Mouse (Mus musculus): Measurements from ENCODE around the gene Foxf2.

The Foxf2 gene

DNA sequence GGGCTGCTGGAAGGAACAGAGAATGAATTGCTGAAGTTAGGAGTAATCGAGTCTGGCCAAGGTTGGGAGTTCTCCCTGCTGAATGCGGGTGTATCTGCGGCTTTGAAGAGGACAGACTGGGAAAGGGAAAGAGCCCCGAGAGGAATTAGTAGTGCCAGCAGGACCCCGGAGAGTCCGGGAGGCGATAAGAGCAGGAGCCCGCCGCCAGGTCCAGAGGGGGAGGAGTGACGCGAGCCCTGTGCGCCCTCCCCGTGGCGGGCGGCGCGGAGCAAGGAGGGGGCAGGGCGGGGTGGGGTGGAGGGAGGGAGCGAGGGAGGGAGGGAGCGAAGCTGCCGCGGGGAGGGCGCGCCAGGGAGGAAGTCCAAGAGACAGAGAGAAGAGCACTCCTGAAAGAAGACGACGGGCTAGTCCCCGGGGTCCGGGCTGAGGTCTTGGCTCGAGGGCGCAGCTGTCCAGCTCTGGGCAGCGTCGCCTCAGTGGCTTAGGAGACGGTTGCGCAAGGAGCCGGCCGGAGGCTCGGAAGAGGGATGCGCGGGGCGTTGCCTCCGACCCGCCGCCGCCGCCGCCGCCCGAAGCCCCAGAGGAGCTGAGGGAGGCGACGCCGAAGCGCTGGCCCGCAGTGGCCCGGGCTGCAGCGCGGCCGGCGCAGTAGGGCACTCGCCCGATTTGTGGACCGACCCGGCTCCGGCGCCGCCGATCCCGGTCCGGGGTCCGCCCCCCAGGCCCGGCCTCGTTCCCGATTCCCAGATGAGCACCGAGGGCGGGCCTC, at the start of gene Foxf2:
Gene Foxf2, plus strand, starts transcription at position 484 of the 769 bp plus-strand sequence.
- no peak for ATAC-seq (ENCODE audit: insufficient number of reproducible peaks, low FRiP score, low TSS enrichment)

DNA sequence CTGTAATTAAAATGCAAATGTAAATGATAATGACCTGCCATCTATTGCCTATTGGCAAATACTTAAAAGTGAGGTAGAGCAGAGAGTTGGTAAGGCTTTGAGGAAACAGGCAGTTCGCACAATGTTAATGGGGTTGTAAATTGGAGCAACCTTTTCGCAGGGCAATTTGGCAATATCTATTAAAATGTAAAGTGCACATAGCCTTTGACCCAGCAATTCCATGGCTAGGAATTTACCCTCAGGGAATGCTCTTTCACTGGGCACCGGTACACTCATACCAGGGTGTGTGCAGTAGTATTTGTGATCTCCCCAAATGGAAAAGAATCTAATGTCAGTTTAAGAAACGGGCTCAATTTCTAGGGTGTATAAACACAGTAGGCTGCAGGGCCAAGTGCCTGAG, 48.9 kb upstream of the Foxf2 start:
- ATAC-seq (ENCODE audit: insufficient number of reproducible peaks, low FRiP score, low TSS enrichment) = no peak

DNA sequence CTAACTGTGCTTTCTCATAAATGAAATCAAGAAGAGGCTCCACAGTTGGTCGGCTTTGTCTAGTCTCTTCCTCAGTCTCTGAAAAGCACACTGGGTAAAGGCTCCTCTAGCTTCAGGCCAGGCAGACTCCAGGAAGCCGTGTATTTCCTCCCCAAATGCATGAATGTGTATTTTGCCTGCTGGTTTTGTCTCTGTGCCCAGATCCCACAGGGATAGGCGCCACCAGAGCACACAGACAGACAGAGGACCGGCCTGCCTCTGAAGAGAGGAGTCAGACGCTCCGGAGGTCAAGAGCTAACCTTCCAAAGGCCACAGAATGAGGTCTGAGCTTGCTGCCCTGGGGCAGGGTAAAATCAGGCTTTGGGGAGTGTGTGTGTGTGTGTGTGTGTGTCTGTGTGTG, 48.0 kb upstream of the Foxf2 start:
- no peak for ATAC-seq (ENCODE audit: insufficient number of reproducible peaks, low FRiP score, low TSS enrichment)

- ATAC-seq (ENCODE audit: insufficient number of reproducible peaks, low FRiP score, low TSS enrichment) = no peak
Observed at GRCm38 (mm10) chr13:31578389-31578788, 47.2 kb upstream of the Foxf2 start.

DNA sequence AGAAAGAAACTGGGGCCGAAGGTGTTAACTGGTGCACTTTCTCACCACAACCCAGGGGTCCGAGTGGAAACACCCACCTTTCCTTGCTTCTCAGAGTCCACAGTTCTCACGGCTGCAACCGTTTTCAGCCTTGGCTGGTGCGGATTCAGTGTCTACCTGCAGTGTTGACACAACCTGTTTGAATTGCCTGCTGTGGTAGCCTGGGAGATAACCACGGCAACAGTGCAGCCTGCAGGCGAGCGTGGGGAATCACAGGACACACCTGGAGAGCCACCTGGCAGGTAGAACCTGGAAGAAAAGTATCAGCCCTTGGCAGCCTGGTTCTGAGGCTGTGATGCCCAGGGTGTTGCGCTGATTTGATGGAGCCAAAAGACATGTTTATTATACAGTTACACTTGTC, 45.8 kb upstream of the Foxf2 start:
- no peak for ATAC-seq (ENCODE audit: insufficient number of reproducible peaks, low FRiP score, low TSS enrichment)

DNA sequence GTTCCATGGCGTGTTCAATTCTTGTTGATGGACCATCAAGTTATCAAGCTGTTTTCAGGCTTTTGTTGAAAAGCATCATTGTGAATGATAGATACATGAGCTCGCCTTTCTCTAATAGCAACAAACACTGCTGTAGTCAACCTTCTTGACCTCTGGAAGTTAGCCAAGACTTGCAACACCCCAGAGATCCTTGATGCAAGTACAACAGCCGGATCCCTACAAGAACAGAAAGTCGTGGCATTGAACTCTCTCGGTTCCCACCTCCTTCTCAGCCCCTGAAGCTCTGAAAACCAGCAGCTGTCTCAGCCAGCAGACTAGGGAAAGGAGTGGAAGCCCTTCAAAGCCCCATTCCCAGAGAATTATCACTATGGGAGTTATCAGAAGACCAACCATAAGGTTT, 38.3 kb upstream of the Foxf2 start:
- no peak for ATAC-seq (ENCODE audit: insufficient number of reproducible peaks, low FRiP score, low TSS enrichment)

DNA sequence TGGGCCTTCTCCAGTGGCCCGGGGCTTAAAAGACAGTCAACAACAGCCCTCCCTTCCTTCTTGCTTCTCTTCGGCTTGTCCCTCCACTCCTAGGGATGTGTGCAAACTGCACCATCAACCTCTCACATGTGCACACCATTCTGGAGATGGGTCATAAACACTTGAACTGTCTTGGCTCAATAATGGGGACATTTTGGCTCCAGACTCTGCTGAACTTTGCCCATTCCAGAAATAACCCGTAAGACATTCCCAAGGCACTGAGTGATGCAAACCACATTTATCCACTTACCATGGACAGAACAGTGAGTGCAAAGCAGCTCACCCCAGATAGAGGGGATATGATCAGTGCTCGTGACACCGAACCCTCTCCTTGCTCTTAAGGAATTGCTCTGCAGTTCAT, 26.0 kb upstream of the Foxf2 start:
- ATAC-seq (ENCODE audit: insufficient number of reproducible peaks, low FRiP score, low TSS enrichment) = no peak

GRCm38 (mm10) chr13:31603964-31604363, 21.7 kb upstream of the Foxf2 start:
- ATAC-seq (ENCODE audit: insufficient number of reproducible peaks, low FRiP score, low TSS enrichment) = no peak

DNA sequence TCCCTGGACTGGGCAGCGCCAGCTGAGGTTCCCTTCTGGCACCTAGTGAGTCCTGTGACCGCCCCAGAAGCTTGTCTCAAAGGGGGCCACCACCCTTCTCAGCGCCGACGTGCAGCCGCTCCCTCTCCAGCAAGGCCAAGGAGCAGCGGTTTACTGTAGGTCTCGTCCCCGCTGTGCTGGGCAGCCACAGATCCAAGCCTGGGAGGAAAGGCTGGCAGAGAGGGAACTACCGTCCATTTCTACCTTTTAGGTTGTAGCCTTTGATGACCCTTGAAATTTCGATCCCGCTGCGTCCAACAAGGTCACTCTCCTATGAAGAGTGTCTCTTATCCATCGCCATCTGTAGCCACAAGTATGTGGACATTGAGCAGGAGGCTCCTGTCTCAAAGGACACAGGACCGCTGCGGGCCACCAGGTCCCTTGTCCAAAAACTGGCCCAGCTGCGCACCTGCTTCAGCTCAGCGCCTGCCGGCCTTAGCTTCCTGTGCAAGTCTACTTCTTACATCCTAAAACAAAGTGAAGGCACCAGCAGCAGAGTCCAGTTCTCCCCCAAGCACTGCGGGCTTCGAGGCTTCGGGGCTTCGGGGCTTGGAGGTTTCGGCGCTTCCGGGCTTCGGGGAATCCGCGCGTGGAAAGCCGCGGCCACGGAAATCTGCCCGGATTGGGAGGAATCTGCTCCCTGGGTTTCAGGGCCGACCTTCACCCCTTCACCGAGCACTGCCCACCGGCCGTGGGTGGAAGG, 10.7 kb upstream of the Foxf2 start:
- no peak for ATAC-seq (ENCODE audit: insufficient number of reproducible peaks, low FRiP score, low TSS enrichment)

- no peak for ATAC-seq (ENCODE audit: insufficient number of reproducible peaks, low FRiP score, low TSS enrichment)
Observed at GRCm38 (mm10) chr13:31615561-31616165, 10.0 kb upstream of the Foxf2 start.

- no peak for ATAC-seq (ENCODE audit: insufficient number of reproducible peaks, low FRiP score, low TSS enrichment)
Observed at GRCm38 (mm10) chr13:31618001-31618400, 7.6 kb upstream of the Foxf2 start.

DNA sequence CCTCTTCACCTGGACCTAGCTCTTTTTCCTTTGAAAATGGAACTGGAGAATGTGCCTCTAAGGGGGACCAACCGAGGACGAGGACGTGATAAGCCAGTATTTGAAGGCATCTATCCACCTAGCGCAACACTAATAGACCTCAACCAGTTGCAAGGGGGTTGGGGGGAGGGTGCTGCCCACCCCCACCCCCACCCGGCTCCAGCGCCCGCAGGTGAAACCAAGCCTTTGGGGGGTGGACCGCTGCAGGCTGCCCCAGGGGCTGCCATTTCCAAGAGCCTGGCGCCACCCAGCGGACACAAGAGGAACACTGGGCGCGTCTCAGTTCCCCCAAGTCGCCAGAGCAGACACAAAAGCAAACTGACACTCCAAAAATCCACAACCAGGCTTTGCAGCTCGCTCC, 7.2 kb upstream of the Foxf2 start:
- no peak for ATAC-seq (ENCODE audit: insufficient number of reproducible peaks, low FRiP score, low TSS enrichment)

GRCm38 (mm10) chr13:31618919-31619655, 6.5 kb upstream of the Foxf2 start:
- ATAC-seq (ENCODE audit: insufficient number of reproducible peaks, low FRiP score, low TSS enrichment) = no peak

DNA sequence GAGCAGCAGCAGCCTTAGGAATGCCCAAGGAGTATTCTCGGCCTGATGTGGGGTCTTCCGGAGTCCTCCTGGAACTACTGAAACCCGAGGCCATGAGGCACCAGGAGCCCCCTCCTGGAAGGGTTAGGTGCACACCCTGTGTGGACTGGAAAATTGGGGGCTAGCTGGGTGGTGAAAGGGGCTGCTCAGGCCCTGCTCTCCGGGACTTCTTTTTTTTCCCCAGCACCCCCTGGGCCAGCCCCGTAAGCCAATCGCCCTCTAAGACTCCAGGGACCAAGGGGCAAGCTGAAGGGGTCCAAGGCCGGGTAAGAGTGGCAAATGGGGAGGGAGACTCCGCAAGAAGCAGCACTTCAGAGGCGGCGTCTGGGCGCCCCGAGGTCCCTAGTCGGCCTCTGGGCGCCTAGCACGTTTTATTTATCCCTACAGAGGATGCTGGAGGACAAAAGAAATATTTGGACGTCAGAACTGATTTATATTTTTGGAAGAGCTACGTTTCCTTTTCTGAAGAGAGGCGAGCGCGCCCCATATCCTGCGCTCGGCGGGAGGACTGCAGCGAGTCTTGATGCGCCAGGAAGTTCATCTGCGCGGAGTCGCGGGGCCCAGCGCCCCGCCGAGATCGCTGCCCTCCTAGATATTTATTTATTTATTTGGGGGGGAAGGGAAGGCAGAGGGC, 5.7 kb upstream of the Foxf2 start:
- no peak for ATAC-seq (ENCODE audit: insufficient number of reproducible peaks, low FRiP score, low TSS enrichment)

DNA sequence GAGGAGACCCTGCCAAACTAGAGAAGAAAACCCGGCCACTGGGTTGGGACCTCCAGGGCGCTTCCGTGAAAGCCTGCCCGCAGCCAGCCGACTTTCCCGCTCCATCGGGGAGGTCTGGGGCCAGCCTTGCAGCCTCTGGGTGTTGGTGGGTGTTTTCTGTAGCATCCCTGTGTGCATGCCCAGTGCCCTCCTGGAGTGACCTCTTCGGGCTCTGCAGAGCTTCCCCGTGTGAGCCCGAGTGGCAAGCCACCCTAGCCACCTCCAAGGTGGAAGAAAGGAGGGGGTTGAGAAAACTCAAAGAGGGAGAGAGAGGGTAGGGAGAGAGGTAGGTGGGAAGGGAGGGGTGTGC, 5.1 kb upstream of the Foxf2 start:
- ATAC-seq (ENCODE audit: insufficient number of reproducible peaks, low FRiP score, low TSS enrichment) = no peak

- no peak for ATAC-seq (ENCODE audit: insufficient number of reproducible peaks, low FRiP score, low TSS enrichment)
Observed at GRCm38 (mm10) chr13:31620937-31621336, 4.7 kb upstream of the Foxf2 start.

GRCm38 (mm10) chr13:31621741-31622140, 3.9 kb upstream of the Foxf2 start:
- no peak for ATAC-seq (ENCODE audit: insufficient number of reproducible peaks, low FRiP score, low TSS enrichment)

DNA sequence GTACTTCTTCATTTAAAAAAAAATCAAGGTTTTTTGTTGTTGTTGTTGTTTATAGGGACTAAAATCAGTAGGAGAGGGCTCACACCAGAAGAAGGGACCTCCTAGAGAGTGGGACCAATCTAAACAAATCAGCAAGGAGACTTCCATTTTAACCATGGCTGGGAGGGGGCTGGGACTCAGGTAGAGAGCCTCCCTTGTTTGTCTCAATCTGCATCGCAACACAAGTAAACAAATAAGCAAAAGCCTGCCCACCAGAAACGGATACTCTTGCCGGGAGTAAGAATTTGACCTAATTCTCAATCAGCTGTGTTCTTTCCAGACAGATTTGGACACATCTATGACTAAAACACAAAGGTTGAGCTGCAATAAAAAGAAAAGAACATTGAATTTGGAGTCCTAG, 3.2 kb upstream of the Foxf2 start:
- ATAC-seq (ENCODE audit: insufficient number of reproducible peaks, low FRiP score, low TSS enrichment) = no peak

DNA sequence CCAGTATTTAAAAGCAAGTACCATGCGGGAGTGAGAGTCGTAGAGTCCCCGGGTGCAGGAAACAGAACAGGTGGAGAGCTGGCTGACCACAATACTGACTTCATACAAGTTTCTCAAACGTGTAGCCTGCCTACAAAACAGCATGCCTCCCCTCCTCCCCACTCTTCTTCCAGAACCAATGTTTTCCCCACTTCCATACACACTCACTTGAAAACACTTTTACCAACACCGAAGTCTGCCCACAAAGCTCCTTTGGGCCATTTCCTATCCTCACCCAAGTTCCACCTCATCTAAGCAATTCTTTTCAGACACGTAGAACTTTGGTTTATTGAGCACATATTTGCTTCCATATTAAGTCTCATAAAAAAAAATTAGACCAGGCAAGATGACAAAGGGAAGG, 2.3 kb upstream of the Foxf2 start:
- no peak for ATAC-seq (ENCODE audit: insufficient number of reproducible peaks, low FRiP score, low TSS enrichment)

Measured in cerebellum, adult (tissue).